Mouse (Mus musculus) ES-Bruce4 (cell line): ENCODE results near the gene Sgsm2. TPM values are rescaled to one million over a fixed set of nuclear protein-coding genes. Genes with fewer than 3 reads are reported as not detected.

Experiments
- H3K27ac ChIP-seq: 2 replicates; pipeline ENCODE4 v1.5.1; 2012; ENCODE audit warnings: low read length, inconsistent platforms; ENCODE audit not compliant: insufficient read depth
- H3K27me3 ChIP-seq: 2 replicates; pipeline ENCODE4 v1.6.1; 2012; ENCODE audit warnings: mild to moderate bottlenecking, low read length, inconsistent platforms; ENCODE audit not compliant: control insufficient read depth, poor library complexity, insufficient read depth, severe bottlenecking
- H3K36me3 ChIP-seq: 2 replicates; pipeline ENCODE4 v1.6.1; 2012; ENCODE audit warnings: inconsistent platforms, mild to moderate bottlenecking, low read length, moderate library complexity; ENCODE audit not compliant: control insufficient read depth, poor library complexity, insufficient read depth, severe bottlenecking
- H3K4me1 ChIP-seq: one replicate; pipeline ENCODE4 v1.8.1; 2011; ENCODE audit warnings: low read length; ENCODE audit not compliant: control insufficient read depth, insufficient read depth
- H3K4me3 ChIP-seq: 2 replicates; pipeline ENCODE4 v1.5.1; 2011; ENCODE audit warnings: low read depth, mild to moderate bottlenecking, low read length
- H3K9ac ChIP-seq: 2 replicates; pipeline ENCODE4 v1.6.1; 2012; ENCODE audit warnings: low read depth, mild to moderate bottlenecking, inconsistent platforms; ENCODE audit not compliant: poor library complexity, severe bottlenecking
- H3K9me3 ChIP-seq: replicated peaks from 2 replicates; pipeline ENCODE4 v1.6.1; 2012; ENCODE audit warnings: mild to moderate bottlenecking, low read length, inconsistent platforms; ENCODE audit not compliant: control insufficient read depth, poor library complexity, insufficient read depth, severe bottlenecking
- CTCF ChIP-seq: IDR thresholded peaks from one replicate; pipeline ENCODE4 v1.8.1; 2011; ENCODE audit warnings: low read depth, low read length
- EP300 ChIP-seq: IDR thresholded peaks from 2 replicates; pipeline ENCODE4 v1.6.1; 2011; ENCODE audit warnings: low read depth, low read length; ENCODE audit not compliant: insufficient read depth
- POLR2A ChIP-seq: IDR thresholded peaks from one replicate; pipeline ENCODE4 v1.8.1; 2011; ENCODE audit warnings: low read length; ENCODE audit not compliant: insufficient read depth
- polyA plus RNA-seq: library from polyadenylated mRNA; stranded (reverse); fragments of >200 nt; gene quantifications from 2 replicates; pipeline ENCODE4 v1.2.4, GENCODE M21; 2011; ENCODE audit warnings: low read depth; ENCODE audit not compliant: missing spikeins, insufficient read depth, insufficient read length

Sgsm2 gene
- polyA plus RNA-seq, 1 experiment: 17.4 TPM

GRCm38 (mm10) chr11:74895980-74896900 lies 620 bp downstream of the Sgsm2 start:
- Histone ChIP-seq H3K27me3 (no peaks in the 10 kb centered on the region), H3K36me3 (peaks cover 20% of the 10 kb centered on the region), H3K9ac (peak overlapping the region; percentile 75), H3K9me3 (peaks cover 9% of the 10 kb centered on the region; the same call in 1 of the 2 replicates), H3K4me1 (no peaks in the 10 kb centered on the region), H3K27ac (peak overlapping the region; percentile 23; the same call in 1 of the 2 replicates), H3K4me3 (peak overlapping the region; percentile 90)
- TF ChIP-seq POLR2A: no peak
- peak; percentile 11 for TF ChIP-seq CTCF

- peaks cover 4% of the 10 kb centered on the region for H3K36me3 ChIP-seq
- TF ChIP-seq POLR2A: no peak
- TF ChIP-seq EP300: no peak
- TF ChIP-seq CTCF: no peak
- no peak overlapping the region for H3K9ac ChIP-seq
- no peaks in the 10 kb centered on the region for H3K27me3 ChIP-seq
- H3K4me1 ChIP-seq: no peaks in the 10 kb centered on the region
- H3K27ac ChIP-seq: no peak overlapping the region
- no peak overlapping the region for H3K4me3 ChIP-seq
- peaks cover 9% of the 10 kb centered on the region; the same call in 1 of the 2 replicates for H3K9me3 ChIP-seq
Observed at GRCm38 (mm10) chr11:74894619-74895018, 2.2 kb downstream of the Sgsm2 start.

- Histone ChIP-seq H3K27ac (no peak overlapping the region), H3K4me1 (no peaks in the 10 kb centered on the region), H3K27me3 (no peaks in the 10 kb centered on the region), H3K9me3 (no peaks in the 10 kb centered on the region; the same call in 1 of the 2 replicates), H3K9ac (no peak overlapping the region), H3K4me3 (no peak overlapping the region), H3K36me3 (no peaks in the 10 kb centered on the region)
- TF ChIP-seq POLR2A (no peak), CTCF (no peak), EP300 (no peak)
Observed at GRCm38 (mm10) chr11:74883098-74883497, 13.8 kb downstream of the Sgsm2 start.

- Histone ChIP-seq H3K4me1 (no peaks in the 10 kb centered on the region), H3K36me3 (no peaks in the 10 kb centered on the region), H3K4me3 (no peak overlapping the region), H3K27me3 (no peaks in the 10 kb centered on the region), H3K9ac (0 out of 2 replicates have a peak overlapping the region, but pooled peaks have one; percentile 2), H3K27ac (no peak overlapping the region), H3K9me3 (no peaks in the 10 kb centered on the region; the same call in 1 of the 2 replicates)
- no peak for TF ChIP-seq EP300
- no peak for TF ChIP-seq CTCF
- TF ChIP-seq POLR2A: no peak
Observed at GRCm38 (mm10) chr11:74881979-74882378, 14.9 kb downstream of the Sgsm2 start.

- Histone ChIP-seq H3K27me3 (no peaks in the 10 kb centered on the region), H3K4me3 (no peak overlapping the region), H3K27ac (no peak overlapping the region), H3K9me3 (no peaks in the 10 kb centered on the region; the same call in 1 of the 2 replicates), H3K9ac (no peak overlapping the region), H3K4me1 (no peaks in the 10 kb centered on the region), H3K36me3 (no peaks in the 10 kb centered on the region)
- TF ChIP-seq POLR2A (no peak), EP300 (no peak), CTCF (no peak)
Observed at GRCm38 (mm10) chr11:74880999-74881398, 15.9 kb downstream of the Sgsm2 start.

GRCm38 (mm10) chr11:74876801-74877200 lies 20.1 kb downstream of the Sgsm2 start:
- H3K9me3 ChIP-seq: no peaks in the 10 kb centered on the region
- no peaks in the 10 kb centered on the region for H3K36me3 ChIP-seq
- H3K27ac ChIP-seq: no peak overlapping the region
- no peak overlapping the region for H3K9ac ChIP-seq
- no peaks in the 10 kb centered on the region for H3K4me1 ChIP-seq
- H3K27me3 ChIP-seq: no peaks in the 10 kb centered on the region
- TF ChIP-seq CTCF (no peak), POLR2A (no peak), EP300 (0 out of 2 replicates have a peak, but pooled peaks have one; percentile 21)
- no peak overlapping the region for H3K4me3 ChIP-seq
